Mouse (Mus musculus) ES-Bruce4 (cell line): Measurements from ENCODE around the gene Ppp1r15a. TPM values are rescaled to one million over a fixed set of nuclear protein-coding genes. Genes with fewer than 3 reads are reported as not detected.
"Not testable (repeated sequence)": the region's sequence is repeated elsewhere in the genome, so short reads cannot be mapped to it uniquely, and the experiment has no call there.

Experiments
- H3K27ac ChIP-seq: 2 replicates; pipeline ENCODE4 v1.5.1; 2012; ENCODE audit warnings: low read length, inconsistent platforms; ENCODE audit not compliant: insufficient read depth
- H3K27me3 ChIP-seq: 2 replicates; pipeline ENCODE4 v1.6.1; 2012; ENCODE audit warnings: mild to moderate bottlenecking, low read length, inconsistent platforms; ENCODE audit not compliant: control insufficient read depth, poor library complexity, insufficient read depth, severe bottlenecking
- H3K36me3 ChIP-seq: 2 replicates; pipeline ENCODE4 v1.6.1; 2012; ENCODE audit warnings: inconsistent platforms, mild to moderate bottlenecking, low read length, moderate library complexity; ENCODE audit not compliant: control insufficient read depth, poor library complexity, insufficient read depth, severe bottlenecking
- H3K4me1 ChIP-seq: one replicate; pipeline ENCODE4 v1.8.1; 2011; ENCODE audit warnings: low read length; ENCODE audit not compliant: control insufficient read depth, insufficient read depth
- H3K4me3 ChIP-seq: 2 replicates; pipeline ENCODE4 v1.5.1; 2011; ENCODE audit warnings: low read depth, mild to moderate bottlenecking, low read length
- H3K9ac ChIP-seq: 2 replicates; pipeline ENCODE4 v1.6.1; 2012; ENCODE audit warnings: low read depth, mild to moderate bottlenecking, inconsistent platforms; ENCODE audit not compliant: poor library complexity, severe bottlenecking
- H3K9me3 ChIP-seq: replicated peaks from 2 replicates; pipeline ENCODE4 v1.6.1; 2012; ENCODE audit warnings: mild to moderate bottlenecking, low read length, inconsistent platforms; ENCODE audit not compliant: control insufficient read depth, poor library complexity, insufficient read depth, severe bottlenecking
- CTCF ChIP-seq: IDR thresholded peaks from one replicate; pipeline ENCODE4 v1.8.1; 2011; ENCODE audit warnings: low read depth, low read length
- EP300 ChIP-seq: IDR thresholded peaks from 2 replicates; pipeline ENCODE4 v1.6.1; 2011; ENCODE audit warnings: low read depth, low read length; ENCODE audit not compliant: insufficient read depth
- POLR2A ChIP-seq: IDR thresholded peaks from one replicate; pipeline ENCODE4 v1.8.1; 2011; ENCODE audit warnings: low read length; ENCODE audit not compliant: insufficient read depth
- polyA plus RNA-seq: library from polyadenylated mRNA; stranded (reverse); fragments of >200 nt; gene quantifications from 2 replicates; pipeline ENCODE4 v1.2.4, GENCODE M21; 2011; ENCODE audit warnings: low read depth; ENCODE audit not compliant: missing spikeins, insufficient read depth, insufficient read length

Gene Ppp1r15a
- polyA plus RNA-seq, 1 experiment: 15.5 TPM

GRCm38 (mm10) chr7:45530643-45531042, 4.6 kb upstream of the Ppp1r15a start:
- Histone ChIP-seq H3K36me3 (no peaks in the 10 kb centered on the region), H3K9ac (no peak overlapping the region), H3K27ac (no peak overlapping the region), H3K4me3 (no peak overlapping the region), H3K9me3 (no peaks in the 10 kb centered on the region), H3K4me1 (peaks cover 9% of the 10 kb centered on the region), H3K27me3 (no peaks in the 10 kb centered on the region)
- TF ChIP-seq POLR2A (no peak), EP300 (no peak), CTCF (no peak)

- H3K9me3 ChIP-seq: no peaks in the 10 kb centered on the region
- no peak overlapping the region for H3K9ac ChIP-seq
- H3K4me1 ChIP-seq: peaks cover 7% of the 10 kb centered on the region
- H3K4me3 ChIP-seq: no peak overlapping the region
- no peaks in the 10 kb centered on the region for H3K27me3 ChIP-seq
- H3K27ac ChIP-seq: no peak overlapping the region
- no peak for TF ChIP-seq CTCF
- TF ChIP-seq POLR2A: no peak
- TF ChIP-seq EP300: no peak
- H3K36me3 ChIP-seq: peaks cover 2% of the 10 kb centered on the region
Observed at GRCm38 (mm10) chr7:45529461-45529860, 3.4 kb upstream of the Ppp1r15a start.

- Histone ChIP-seq H3K4me3 (peak overlapping the region; percentile 5; the same call in 1 of the 2 replicates), H3K36me3 (peaks cover 12% of the 10 kb centered on the region)
- H3K4me1 ChIP-seq, H3K9ac ChIP-seq, H3K27ac ChIP-seq, H3K27me3 ChIP-seq, H3K9me3 ChIP-seq: not testable (repeated sequence)
Observed at GRCm38 (mm10) chr7:45527169-45527568, 1.1 kb upstream of the Ppp1r15a start.

GRCm38 (mm10) chr7:45526474-45527120, 529 bp upstream of the Ppp1r15a start:
- Histone ChIP-seq H3K9me3 (no peaks in the 10 kb centered on the region), H3K4me1 (peaks cover 4% of the 10 kb centered on the region), H3K27ac (peak overlapping the region; percentile 67), H3K27me3 (no peaks in the 10 kb centered on the region), H3K36me3 (peaks cover 12% of the 10 kb centered on the region), H3K4me3 (peak overlapping the region; percentile 76), H3K9ac (peak overlapping the region; percentile 67)
- no peak for TF ChIP-seq EP300
- TF ChIP-seq POLR2A: no peak
- no peak for TF ChIP-seq CTCF

- Histone ChIP-seq H3K27me3 (no peaks in the 10 kb centered on the region), H3K4me3 (peak overlapping the region; percentile 76), H3K27ac (no peak overlapping the region), H3K36me3 (peaks cover 12% of the 10 kb centered on the region), H3K9ac (peak overlapping the region; percentile 67), H3K9me3 (no peaks in the 10 kb centered on the region), H3K4me1 (peaks cover 2% of the 10 kb centered on the region)
- TF ChIP-seq EP300 (no peak), CTCF (no peak), POLR2A (no peak)
Observed at GRCm38 (mm10) chr7:45524841-45525621, 1.0 kb downstream of the Ppp1r15a start.

- Histone ChIP-seq H3K27ac (no peak overlapping the region), H3K4me1 (peaks cover 4% of the 10 kb centered on the region), H3K9me3 (no peaks in the 10 kb centered on the region), H3K9ac (peak overlapping the region; percentile 2), H3K27me3 (no peaks in the 10 kb centered on the region), H3K36me3 (peaks cover 12% of the 10 kb centered on the region), H3K4me3 (peak overlapping the region; percentile 14; the same call in 1 of the 2 replicates)
- TF ChIP-seq POLR2A: no peak
- no peak for TF ChIP-seq CTCF
- no peak for TF ChIP-seq EP300
Observed at GRCm38 (mm10) chr7:45523678-45524170, 2.3 kb downstream of the Ppp1r15a start.
